Mouse (Mus musculus) kidney, embryonic 15.5 days (tissue): ENCODE measurements around the gene Ccdc189. TPM values are rescaled to one million over a fixed set of nuclear protein-coding genes. Genes with fewer than 3 reads are reported as not detected.

ENCODE experiments used
- ATAC-seq: fragments of 200-750 bp; cut with Nextera tagmentation; replicated peaks from 2 replicates; pipeline ENCODE4 v1.8.0; 2017; ENCODE audit warnings: moderate TSS enrichment; ENCODE audit not compliant: low FRiP score
- H3K27ac ChIP-seq: fragments of 300-500 bp; sonication (generic); 2 replicates; pipeline ENCODE4 v1.5.1; 2015; ENCODE audit warnings: mild to moderate bottlenecking, inconsistent platforms
- H3K27me3 ChIP-seq: fragments of 300-500 bp; sonication (generic); 2 replicates; pipeline ENCODE4 v1.6.1; 2015; ENCODE audit warnings: inconsistent platforms
- H3K36me3 ChIP-seq: fragments of 300-500 bp; sonication (generic); 2 replicates; pipeline ENCODE4 v1.6.1; 2015; ENCODE audit warnings: inconsistent platforms
- H3K4me1 ChIP-seq: fragments of 300-500 bp; sonication (generic); 2 replicates; pipeline ENCODE4 v1.6.1; 2015; ENCODE audit warnings: inconsistent platforms
- H3K4me2 ChIP-seq: fragments of 300-500 bp; sonication (generic); 2 replicates; pipeline ENCODE4 v1.6.1; 2015; ENCODE audit warnings: moderate library complexity, mild to moderate bottlenecking, inconsistent platforms
- H3K4me3 ChIP-seq: fragments of 300-500 bp; sonication (generic); replicated peaks from 2 replicates; pipeline ENCODE4 v1.5.1; 2015; ENCODE audit warnings: mild to moderate bottlenecking, inconsistent platforms
- H3K9ac ChIP-seq: fragments of 300-500 bp; sonication (generic); 2 replicates; pipeline ENCODE4 v1.6.1; 2015; ENCODE audit warnings: mild to moderate bottlenecking, inconsistent platforms
- H3K9me3 ChIP-seq: fragments of 300-500 bp; sonication (generic); replicated peaks from 2 replicates; pipeline ENCODE4 v1.6.1; 2016; ENCODE audit warnings: inconsistent platforms
- WGBS: fragments of 180-500 bp; shearing (Covaris S2); methylation state at CpG from one replicate; pipeline ENCODE4 v1.1.7; 2015; ENCODE audit warnings: mixed read lengths; 5-methylcytosine and 5-hydroxymethylcytosine counted together
- polyA plus RNA-seq: library from polyadenylated mRNA; unstranded; fragments of >200 nt; fragmentation: Nextera tagmentation; extraction: Ambion mirVana; gene quantifications from 2 replicates; pipeline ENCODE4 v1.2.1, GENCODE M21; 2015

Gene Ccdc189
- polyA plus RNA-seq, 1 experiment from 2014 or later = 16.4 TPM

GRCm38 (mm10) chr7:127551558-127551957 is 36.8 kb downstream of the Ccdc189 start:
- WGBS = 94% methylated on average over 8 of the region's 8 CpGs
- Histone ChIP-seq H3K9ac (no peak overlapping the region), H3K4me2 (no peak overlapping the region), H3K9me3 (no peaks in the 10 kb centered on the region), H3K27ac (no peak overlapping the region), H3K4me1 (no peaks in the 10 kb centered on the region), H3K36me3 (peaks cover 87% of the 10 kb centered on the region), H3K4me3 (no peak overlapping the region), H3K27me3 (no peaks in the 10 kb centered on the region)
- ATAC-seq = no peak

- WGBS = 87% methylated on average over 15 of the region's 15 CpGs
- ATAC-seq = no peak
- Histone ChIP-seq H3K4me2 (no peak overlapping the region), H3K9me3 (no peaks in the 10 kb centered on the region), H3K9ac (no peak overlapping the region), H3K27me3 (no peaks in the 10 kb centered on the region), H3K4me3 (no peak overlapping the region), H3K27ac (no peak overlapping the region), H3K4me1 (no peaks in the 10 kb centered on the region), H3K36me3 (peaks cover 87% of the 10 kb centered on the region)
Measured at GRCm38 (mm10) chr7:127549116-127549835, 39.1 kb downstream of the Ccdc189 start.

GRCm38 (mm10) chr7:127541671-127542070 is 46.7 kb downstream of the Ccdc189 start:
- Histone ChIP-seq H3K27me3 (no peaks in the 10 kb centered on the region), H3K36me3 (peaks cover 97% of the 10 kb centered on the region), H3K9me3 (no peaks in the 10 kb centered on the region), H3K4me2 (no peak overlapping the region), H3K4me1 (no peaks in the 10 kb centered on the region), H3K4me3 (no peak overlapping the region), H3K27ac (no peak overlapping the region), H3K9ac (no peak overlapping the region)
- no peak for ATAC-seq
- 94% methylated on average over 3 of the region's 3 CpGs for WGBS

Other genes with a start within 250 kb of the Ccdc189 start
- 21.5 and 25.1 TPM in 2 replicates for gene Zfp768, start 243.0 kb downstream of the Ccdc189 start, polyA plus RNA-seq
- gene Zfp747, start 212.5 kb downstream of the Ccdc189 start, polyA plus RNA-seq = 8.3 and 10.7 TPM in 2 replicates
- gene 9130019O22Rik, start 201.4 kb downstream of the Ccdc189 start, polyA plus RNA-seq = 5.7 and 6.3 TPM in 2 replicates
- gene E430018J23Rik, start 195.0 kb downstream of the Ccdc189 start, polyA plus RNA-seq = 7.1 and 8.0 TPM in 2 replicates
- 7.6 and 8.0 TPM in 2 replicates for gene Zfp764, start 181.8 kb downstream of the Ccdc189 start, polyA plus RNA-seq
- gene Zfp688, start 166.5 kb downstream of the Ccdc189 start, polyA plus RNA-seq = 24.5 and 27.1 TPM in 2 replicates
- gene Zfp689, start 139.4 kb downstream of the Ccdc189 start, polyA plus RNA-seq = 8.1 and 8.9 TPM in 2 replicates
- 36.0 and 47.4 TPM in 2 replicates for gene Prr14, start 129.0 kb downstream of the Ccdc189 start, polyA plus RNA-seq
- 10.2 and 11.9 TPM in 2 replicates for gene Fbrs, start 109.4 kb downstream of the Ccdc189 start, polyA plus RNA-seq
- gene Srcap, start 76.6 kb downstream of the Ccdc189 start, polyA plus RNA-seq = 54.6 and 57.9 TPM in 2 replicates
- 18.7 and 19.4 TPM in 2 replicates for gene Gm42715, start 69.0 kb downstream of the Ccdc189 start, polyA plus RNA-seq
- 8.7 and 10.4 TPM in 2 replicates for gene Tmem265, start 27.2 kb downstream of the Ccdc189 start, polyA plus RNA-seq
- 34.6 and 42.5 TPM in 2 replicates for gene Phkg2, start 15.3 kb downstream of the Ccdc189 start, polyA plus RNA-seq
- 47.2 and 48.3 TPM in 2 replicates for gene Rnf40, start 172 bp upstream of the Ccdc189 start, polyA plus RNA-seq
- gene Zfp629, start 27.2 kb upstream of the Ccdc189 start, polyA plus RNA-seq = 17.2 and 18.9 TPM in 2 replicates
- gene Bcl7c, start 120.3 kb upstream of the Ccdc189 start, polyA plus RNA-seq = 64.2 and 66.8 TPM in 2 replicates
- gene Ctf1, start 124.1 kb upstream of the Ccdc189 start, polyA plus RNA-seq = 15.3 and 16.5 TPM in 2 replicates
- gene Ctf2, start 143.6 kb upstream of the Ccdc189 start, polyA plus RNA-seq = 0.31 and 0.33 TPM in 2 replicates
- 5.6 and 6.8 TPM in 2 replicates for gene Fbxl19, start 155.9 kb upstream of the Ccdc189 start, polyA plus RNA-seq
- 25.1 and 26.7 TPM in 2 replicates for gene Orai3, start 181.2 kb upstream of the Ccdc189 start, polyA plus RNA-seq
- gene Setd1a, start 188.1 kb upstream of the Ccdc189 start, polyA plus RNA-seq = 23.2 and 25.9 TPM in 2 replicates
- not detected in 2 replicates for gene Gm49388, start 197.0 kb upstream of the Ccdc189 start, polyA plus RNA-seq
- 23.0 and 27.6 TPM in 2 replicates for gene Hsd3b7, start 212.0 kb upstream of the Ccdc189 start, polyA plus RNA-seq
- gene Stx4a, start 235.7 kb upstream of the Ccdc189 start, polyA plus RNA-seq = 46.4 and 53.2 TPM in 2 replicates
- 3.8 and 5.2 TPM in 2 replicates for gene Stx1b, start 236.0 kb upstream of the Ccdc189 start, polyA plus RNA-seq